Mouse (Mus musculus) liver, embryonic 13.5 days (tissue): ENCODE data around the gene Best3. TPM values are rescaled to one million over a fixed set of nuclear protein-coding genes. Genes with fewer than 3 reads are reported as not detected.
A peak's percentile ranks its signal among the peaks of the same experiment; 100 is the strongest.

Experiments used
- ATAC-seq: fragments of 200-750 bp; cut with Nextera tagmentation; 2 replicates; pipeline ENCODE4 v1.8.0; 2017; ENCODE audit warnings: low read depth, mild to moderate bottlenecking, moderate number of reproducible peaks, moderate library complexity
- DNase-seq: peaks from one replicate; pipeline ENCODE4 v3.0.0; 2022
- H3K27ac ChIP-seq: fragments of 300-500 bp; sonication (generic); 2 replicates; pipeline ENCODE4 v1.5.1; 2015; ENCODE audit warnings: moderate library complexity, mild to moderate bottlenecking, inconsistent platforms
- H3K27me3 ChIP-seq: fragments of 300-500 bp; sonication (generic); 2 replicates; pipeline ENCODE4 v1.6.1; 2015; ENCODE audit warnings: mild to moderate bottlenecking, inconsistent platforms
- H3K36me3 ChIP-seq: fragments of 300-500 bp; sonication (generic); 2 replicates; pipeline ENCODE4 v1.6.1; 2015; ENCODE audit warnings: mild to moderate bottlenecking, inconsistent platforms
- H3K4me1 ChIP-seq: fragments of 300-500 bp; sonication (generic); replicated peaks from 2 replicates; pipeline ENCODE4 v1.6.1; 2015; ENCODE audit warnings: inconsistent platforms
- H3K4me2 ChIP-seq: fragments of 300-500 bp; sonication (generic); 2 replicates; pipeline ENCODE4 v1.6.1; 2015; ENCODE audit warnings: inconsistent platforms, mild to moderate bottlenecking, moderate library complexity
- H3K4me3 ChIP-seq: fragments of 300-500 bp; sonication (generic); replicated peaks from 2 replicates; pipeline ENCODE4 v1.5.1; 2015; ENCODE audit warnings: mild to moderate bottlenecking, inconsistent platforms
- H3K9ac ChIP-seq: fragments of 300-500 bp; sonication (generic); 2 replicates; pipeline ENCODE4 v1.6.1; 2015; ENCODE audit warnings: mild to moderate bottlenecking, inconsistent platforms
- H3K9me3 ChIP-seq: fragments of 300-500 bp; sonication (generic); replicated peaks from 2 replicates; pipeline ENCODE4 v1.6.1; 2016; ENCODE audit warnings: inconsistent platforms
- WGBS: fragments of 180-500 bp; shearing (Covaris S2); methylation state at CpG from one replicate; pipeline ENCODE4 v1.1.7; 2015; ENCODE audit not compliant: insufficient replicate concordance; 5-methylcytosine and 5-hydroxymethylcytosine counted together
- polyA plus RNA-seq: library from polyadenylated mRNA; unstranded; fragments of >200 nt; fragmentation: Nextera tagmentation; extraction: Ambion mirVana; gene quantifications from 2 replicates; pipeline ENCODE4 v1.2.1, GENCODE M21; 2015

The Best3 gene
- polyA plus RNA-seq, 1 experiment from 2014 or later, result 0.03 TPM

- no peaks in the 10 kb centered on the region for H3K9me3 ChIP-seq
- DNase-seq, result no peak
- no peak for ATAC-seq
- H3K27me3 ChIP-seq, result no peaks in the 10 kb centered on the region
- H3K27ac ChIP-seq, result no peak overlapping the region
- no peaks in the 10 kb centered on the region for H3K4me1 ChIP-seq
- H3K36me3 ChIP-seq, result no peaks in the 10 kb centered on the region
- no peak overlapping the region for H3K9ac ChIP-seq
- H3K4me3 ChIP-seq, result no peak overlapping the region
- no peak overlapping the region for H3K4me2 ChIP-seq
- 70% methylated on average over 4 of the region's 4 CpGs for WGBS
Observed at GRCm38 (mm10) chr10:116980273-116980672, 5.8 kb upstream of the Best3 start.

DNA sequence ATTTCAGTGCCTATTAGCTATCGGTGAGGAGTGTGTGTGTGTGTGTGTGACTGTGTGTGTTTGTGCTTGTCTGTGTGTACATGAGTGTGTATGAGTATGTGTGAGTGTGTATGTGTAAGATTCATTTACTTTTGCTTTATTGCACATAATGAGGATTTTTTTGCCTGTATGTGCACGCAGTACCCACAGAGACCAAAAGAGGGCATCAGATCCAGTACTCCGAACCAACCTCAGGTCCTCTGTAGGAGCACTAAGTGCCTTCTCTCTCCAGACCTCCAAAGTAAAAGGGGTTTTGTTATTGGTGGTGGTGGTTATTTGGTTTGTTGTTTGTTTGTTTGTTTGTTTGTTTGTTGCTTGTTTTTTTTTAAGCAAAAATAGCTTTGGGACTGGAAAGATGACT lies 5.2 kb upstream of the Best3 start:
- ATAC-seq, result no peak
- whole genome bisulfite sequencing, result 64% methylated on average over 3 of the region's 3 CpGs
- no peaks in the 10 kb centered on the region for H3K9me3 ChIP-seq
- H3K36me3 ChIP-seq, result no peaks in the 10 kb centered on the region
- no peaks in the 10 kb centered on the region for H3K4me1 ChIP-seq
- no peak overlapping the region for H3K9ac ChIP-seq
- H3K27ac ChIP-seq, result no peak overlapping the region
- H3K4me2 ChIP-seq, result no peak overlapping the region
- H3K4me3 ChIP-seq, result no peak overlapping the region
- no peak for DNase-seq
- H3K27me3 ChIP-seq, result no peaks in the 10 kb centered on the region

DNA sequence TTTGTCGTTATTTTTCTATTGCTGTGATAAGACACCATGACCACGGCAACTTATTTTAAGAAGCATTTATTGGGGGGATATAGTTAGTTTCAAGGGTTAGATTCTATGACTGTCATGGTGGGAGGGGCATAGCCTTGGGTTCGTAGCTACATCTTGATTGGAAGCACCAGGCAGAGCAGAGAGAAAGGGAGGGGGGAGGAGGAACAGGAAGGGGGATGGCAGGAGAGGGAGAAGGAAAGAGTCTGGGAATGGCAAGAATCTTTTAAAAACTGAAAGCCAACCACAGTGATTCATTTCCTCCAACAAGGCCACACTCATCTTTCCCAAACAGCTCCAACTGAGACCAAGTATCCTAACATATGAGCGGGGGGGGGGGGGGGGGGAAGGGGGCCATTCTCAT lies 3.6 kb upstream of the Best3 start:
- no peak overlapping the region for H3K4me3 ChIP-seq
- no peak overlapping the region for H3K27ac ChIP-seq
- no peak overlapping the region for H3K9ac ChIP-seq
- DNase-seq (no peak), ATAC-seq (no peak)
- no peaks in the 10 kb centered on the region for H3K36me3 ChIP-seq
- H3K27me3 ChIP-seq, result no peaks in the 10 kb centered on the region
- H3K4me1 ChIP-seq, result no peaks in the 10 kb centered on the region
- no peaks in the 10 kb centered on the region for H3K9me3 ChIP-seq
- WGBS, result 44% methylated on average over 4 of the region's 4 CpGs
- H3K4me2 ChIP-seq, result no peak overlapping the region

DNA sequence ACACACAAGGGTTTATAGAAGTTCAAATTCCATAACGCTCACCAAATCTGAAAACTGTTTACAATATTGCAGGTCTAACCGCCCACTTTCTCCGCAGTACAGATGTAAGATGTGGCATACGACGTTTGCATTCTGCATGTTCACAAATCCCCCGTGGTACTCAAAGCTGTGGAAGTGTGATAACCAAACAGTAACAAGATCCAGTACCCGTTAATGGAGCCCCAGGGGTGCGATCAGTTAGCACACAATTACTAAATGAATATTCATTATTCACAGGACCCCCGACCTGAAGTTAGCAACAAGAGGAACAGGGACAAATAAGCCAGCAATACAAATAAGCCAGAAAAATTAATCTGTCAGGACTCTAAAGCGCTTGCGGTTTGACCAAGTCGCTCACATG lies 1.3 kb upstream of the Best3 start:
- ATAC-seq (no peak), DNase-seq (no peak)
- Histone ChIP-seq H3K27me3 (no peaks in the 10 kb centered on the region), H3K9ac (no peak overlapping the region), H3K4me2 (no peak overlapping the region), H3K36me3 (no peaks in the 10 kb centered on the region), H3K4me1 (no peaks in the 10 kb centered on the region), H3K27ac (no peak overlapping the region), H3K4me3 (no peak overlapping the region), H3K9me3 (no peaks in the 10 kb centered on the region)
- 57% methylated on average over 12 of the region's 12 CpGs for WGBS

DNA sequence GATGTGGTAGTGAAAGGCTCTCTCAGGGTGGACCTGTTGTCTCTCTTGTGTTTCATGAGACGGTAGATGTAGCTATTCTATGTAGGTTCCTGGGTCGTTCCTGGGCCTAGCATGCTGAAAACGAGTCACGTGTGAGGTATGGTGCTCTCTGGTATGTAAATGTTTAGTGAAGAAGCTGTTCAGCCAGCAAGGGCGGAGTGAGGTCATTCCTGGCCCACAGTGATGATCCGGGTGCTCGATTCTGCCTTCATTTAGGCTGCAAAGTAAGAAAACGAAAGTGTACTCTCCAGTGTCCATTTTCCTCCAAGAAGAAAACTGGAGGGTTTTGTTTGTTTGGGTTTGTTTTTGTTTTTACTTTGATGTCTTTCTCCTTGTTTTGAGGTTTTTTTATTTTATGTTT lies 7.9 kb downstream of the Best3 start:
- Histone ChIP-seq H3K9me3 (no peaks in the 10 kb centered on the region), H3K27ac (no peak overlapping the region), H3K27me3 (0 out of 2 replicates have a peak, but pooled peaks cover 3% of the 10 kb centered on the region), H3K36me3 (no peaks in the 10 kb centered on the region), H3K4me3 (no peak overlapping the region), H3K4me1 (0 out of 2 replicates have a peak, but pooled peaks cover 5% of the 10 kb centered on the region), H3K4me2 (no peak overlapping the region), H3K9ac (no peak overlapping the region)
- ATAC-seq (no peak), DNase-seq (no peak)
- WGBS, result 72% methylated on average over 8 of the region's 8 CpGs

DNA sequence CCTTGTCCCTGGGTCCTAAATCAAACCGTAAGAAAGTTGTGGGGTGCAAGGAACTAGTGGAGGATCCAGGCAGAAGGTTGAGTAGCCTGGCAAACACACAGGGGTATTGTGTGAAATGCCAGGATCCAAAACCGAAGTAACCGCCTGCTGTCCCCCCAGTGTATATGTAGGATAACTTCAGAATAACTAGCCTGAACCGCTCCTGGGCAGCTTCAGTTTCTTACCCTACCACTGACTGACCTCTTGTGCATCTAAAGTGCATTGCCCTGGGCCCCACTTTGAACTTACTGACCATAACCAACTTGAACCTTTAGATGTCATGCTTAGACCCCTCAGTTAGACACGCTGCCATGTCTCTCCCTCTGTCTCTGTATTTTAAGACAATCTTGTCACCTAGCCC lies 9.0 kb downstream of the Best3 start:
- no peaks in the 10 kb centered on the region for H3K36me3 ChIP-seq
- H3K4me1 ChIP-seq, result 0 out of 2 replicates have a peak, but pooled peaks cover 5% of the 10 kb centered on the region
- no peak for ATAC-seq
- 0 out of 2 replicates have a peak, but pooled peaks cover 3% of the 10 kb centered on the region for H3K27me3 ChIP-seq
- H3K27ac ChIP-seq, result no peak overlapping the region
- H3K9me3 ChIP-seq, result no peaks in the 10 kb centered on the region
- WGBS, result 66% methylated on average over 5 of the region's 5 CpGs
- H3K4me3 ChIP-seq, result no peak overlapping the region
- no peak overlapping the region for H3K4me2 ChIP-seq
- no peak for DNase-seq
- H3K9ac ChIP-seq, result no peak overlapping the region

DNA sequence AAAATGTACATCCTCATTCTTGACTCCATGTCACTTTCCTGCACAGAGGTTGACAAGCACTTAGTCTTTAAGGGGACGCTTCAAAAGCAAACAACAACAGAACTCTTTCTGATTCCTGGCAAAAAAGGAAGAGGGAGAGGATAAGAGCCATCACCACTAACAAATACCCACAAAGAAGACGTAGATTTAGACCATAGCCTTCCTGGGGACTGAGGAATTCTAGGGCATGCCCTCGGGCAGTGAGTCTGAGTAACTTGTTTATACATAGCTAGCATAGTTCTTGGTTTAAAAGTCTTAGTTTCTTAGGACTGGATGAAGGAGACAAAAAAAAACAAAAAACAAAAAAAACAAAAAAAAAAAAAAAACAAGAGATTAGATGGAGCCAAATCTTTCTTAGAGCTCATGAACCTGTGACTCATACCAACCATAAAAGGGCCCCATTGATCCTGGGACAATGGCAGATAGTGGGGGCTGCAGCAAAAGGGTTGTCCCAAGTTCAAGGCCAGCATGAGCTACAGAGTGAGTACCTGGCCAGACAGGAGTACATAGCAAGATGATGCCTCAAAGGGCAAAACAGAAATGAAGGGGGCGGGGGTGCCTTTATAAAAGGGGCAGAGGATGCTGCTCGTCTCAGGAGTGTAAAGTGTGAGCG lies 9.6 kb downstream of the Best3 start:
- WGBS, result 41% methylated on average over 6 of the region's 6 CpGs
- DNase-seq, result no peak
- Histone ChIP-seq H3K9ac (no peak overlapping the region), H3K27me3 (0 out of 2 replicates have a peak, but pooled peaks cover 3% of the 10 kb centered on the region), H3K4me1 (0 out of 2 replicates have a peak, but pooled peaks cover 5% of the 10 kb centered on the region), H3K4me3 (no peak overlapping the region), H3K9me3 (no peaks in the 10 kb centered on the region), H3K4me2 (no peak overlapping the region), H3K27ac (no peak overlapping the region), H3K36me3 (no peaks in the 10 kb centered on the region)
- no peak for ATAC-seq

DNA sequence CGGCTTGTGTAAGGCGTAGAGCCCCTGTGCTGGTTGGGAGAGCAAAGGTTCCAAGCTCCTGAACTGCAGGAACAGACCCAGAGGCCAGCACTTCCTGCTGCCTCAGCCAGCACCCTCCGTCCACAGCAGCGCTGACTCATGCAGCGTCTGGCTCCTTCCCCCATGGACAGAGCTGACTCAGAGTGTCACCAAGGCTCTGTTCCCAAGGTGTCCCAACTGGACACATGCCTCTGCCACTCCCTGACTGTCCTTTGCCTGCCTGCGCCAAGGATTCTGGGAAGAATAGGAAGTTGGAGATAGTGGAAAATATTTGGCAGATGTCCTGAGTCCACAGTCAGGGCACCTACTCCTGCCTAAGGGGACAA lies 10.1 kb downstream of the Best3 start:
- H3K27me3 ChIP-seq, result 0 out of 2 replicates have a peak, but pooled peaks cover 3% of the 10 kb centered on the region
- H3K9ac ChIP-seq, result no peak overlapping the region
- no peak overlapping the region for H3K27ac ChIP-seq
- H3K36me3 ChIP-seq, result no peaks in the 10 kb centered on the region
- WGBS, result 30% methylated on average over 6 of the region's 6 CpGs
- H3K4me2 ChIP-seq, result no peak overlapping the region
- no peaks in the 10 kb centered on the region for H3K9me3 ChIP-seq
- ATAC-seq, result peak; percentile 62; the same call in 1 of the 2 replicates
- H3K4me1 ChIP-seq, result 0 out of 2 replicates have a peak, but pooled peaks cover 5% of the 10 kb centered on the region
- H3K4me3 ChIP-seq, result no peak overlapping the region
- no peak for DNase-seq

GRCm38 (mm10) chr10:116998716-116999455 lies 12.8 kb downstream of the Best3 start:
- DNase-seq (no peak), ATAC-seq (no peak)
- no peaks in the 10 kb centered on the region for H3K9me3 ChIP-seq
- H3K4me3 ChIP-seq, result no peak overlapping the region
- H3K4me1 ChIP-seq, result 0 out of 2 replicates have a peak, but pooled peaks cover 5% of the 10 kb centered on the region
- H3K4me2 ChIP-seq, result no peak overlapping the region
- H3K9ac ChIP-seq, result no peak overlapping the region
- no peaks in the 10 kb centered on the region for H3K27me3 ChIP-seq
- WGBS, result 76% methylated on average over 17 of the region's 17 CpGs
- no peaks in the 10 kb centered on the region for H3K36me3 ChIP-seq
- H3K27ac ChIP-seq, result no peak overlapping the region

GRCm38 (mm10) chr10:117000975-117001374 lies 14.9 kb downstream of the Best3 start:
- Histone ChIP-seq H3K9ac (no peak overlapping the region), H3K27me3 (no peaks in the 10 kb centered on the region), H3K27ac (no peak overlapping the region), H3K4me2 (no peak overlapping the region), H3K4me1 (0 out of 2 replicates have a peak, but pooled peaks cover 4% of the 10 kb centered on the region), H3K9me3 (no peaks in the 10 kb centered on the region), H3K36me3 (no peaks in the 10 kb centered on the region), H3K4me3 (no peak overlapping the region)
- DNase-seq (no peak), ATAC-seq (no peak)
- 59% methylated on average over 12 of the region's 12 CpGs for WGBS

GRCm38 (mm10) chr10:117004695-117005094 lies 18.6 kb downstream of the Best3 start:
- 74% methylated on average over 5 of the region's 5 CpGs for WGBS
- H3K36me3 ChIP-seq, result no peaks in the 10 kb centered on the region
- no peak overlapping the region for H3K4me3 ChIP-seq
- H3K9ac ChIP-seq, result no peak overlapping the region
- ATAC-seq, result no peak
- no peaks in the 10 kb centered on the region for H3K27me3 ChIP-seq
- no peak overlapping the region for H3K4me2 ChIP-seq
- H3K27ac ChIP-seq, result no peak overlapping the region
- H3K9me3 ChIP-seq, result no peaks in the 10 kb centered on the region
- no peak for DNase-seq
- H3K4me1 ChIP-seq, result no peaks in the 10 kb centered on the region
